Mouse (Mus musculus): ENCODE measurements at regions not wholly inside any gene's neighbourhood (a gene's known extent, or its start where the extent isn't known, plus 50 kb on each side); places are given as distances from the start of the nearest gene placed in this dataset.
A peak's percentile ranks its signal among the peaks of the same experiment; 100 is the strongest.

DNA sequence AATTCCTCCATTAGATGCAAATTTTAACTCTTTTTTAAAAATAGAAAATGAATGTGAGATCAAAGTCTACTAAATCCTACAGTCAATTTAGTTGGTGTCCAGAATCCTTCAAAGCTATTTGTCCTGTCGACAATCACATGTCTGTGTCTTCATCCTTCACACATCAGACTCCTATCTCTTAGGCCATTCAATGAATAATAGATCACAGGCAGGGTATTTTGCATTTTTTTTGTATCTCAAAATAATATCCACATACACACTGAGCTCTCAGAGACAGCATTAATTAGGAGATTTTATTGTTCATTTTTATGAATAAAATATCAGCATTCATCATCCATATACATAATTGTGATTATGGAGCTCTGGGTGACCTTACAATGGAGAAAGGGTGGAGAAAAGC is 427.2 kb downstream of the Hao1 start:
- no peaks in the 10 kb centered on the region for H3K27me3 ChIP-seq (replicated peaks)
- H3K4me3 ChIP-seq: no peak overlapping the region
- no peak overlapping the region for H3K9ac ChIP-seq
- no peak overlapping the region for H3K27ac ChIP-seq
- H3K4me2 ChIP-seq (replicated peaks): no peak overlapping the region
- no peaks in the 10 kb centered on the region for H3K9me3 ChIP-seq
- 68% methylated on average over 1 of the region's 1 CpGs for WGBS
- ATAC-seq (ENCODE audit: low FRiP score, low read depth): no peak
- H3K36me3 ChIP-seq: no peaks in the 10 kb centered on the region
- no peaks in the 10 kb centered on the region for H3K4me1 ChIP-seq

DNA sequence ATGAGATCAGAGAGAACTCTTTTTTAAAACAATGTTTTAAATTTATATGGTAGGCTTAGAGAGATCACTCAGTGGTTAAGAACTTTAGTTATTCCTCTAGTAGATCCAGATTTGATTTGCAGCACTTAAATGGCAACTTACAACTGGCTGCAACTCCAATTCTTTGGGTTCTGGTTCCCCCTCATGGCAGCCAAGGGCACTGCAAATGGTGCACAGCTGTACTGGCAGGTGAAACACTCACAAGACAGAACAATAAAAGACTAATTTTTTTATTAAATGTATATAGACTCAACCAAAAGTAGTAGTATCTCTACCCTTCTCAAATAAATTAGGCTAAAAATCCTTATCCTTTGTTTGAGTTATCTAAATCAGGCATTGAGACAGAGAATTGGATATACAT is 446.9 kb downstream of the Hao1 start:
- Histone ChIP-seq H3K4me2 (replicated peaks) (no peak overlapping the region), H3K4me1 (no peaks in the 10 kb centered on the region), H3K4me3 (no peak overlapping the region), H3K9ac (no peak overlapping the region), H3K9me3 (no peaks in the 10 kb centered on the region), H3K27me3 (replicated peaks) (no peaks in the 10 kb centered on the region), H3K27ac (no peak overlapping the region), H3K36me3 (no peaks in the 10 kb centered on the region)
- ATAC-seq (ENCODE audit: low FRiP score, low read depth): no peak

GRCm38 (mm10) chr2:134088374-134088773 is 465.8 kb downstream of the Hao1 start:
- no peak overlapping the region for H3K27ac ChIP-seq
- no peak overlapping the region for H3K4me2 ChIP-seq (replicated peaks)
- no peaks in the 10 kb centered on the region for H3K27me3 ChIP-seq (replicated peaks)
- no peaks in the 10 kb centered on the region for H3K9me3 ChIP-seq
- H3K9ac ChIP-seq: no peak overlapping the region
- H3K4me3 ChIP-seq: no peak overlapping the region
- WGBS: 86% methylated on average over 2 of the region's 2 CpGs
- no peaks in the 10 kb centered on the region for H3K4me1 ChIP-seq
- no peak for ATAC-seq (ENCODE audit: low FRiP score, low read depth)
- no peaks in the 10 kb centered on the region for H3K36me3 ChIP-seq

DNA sequence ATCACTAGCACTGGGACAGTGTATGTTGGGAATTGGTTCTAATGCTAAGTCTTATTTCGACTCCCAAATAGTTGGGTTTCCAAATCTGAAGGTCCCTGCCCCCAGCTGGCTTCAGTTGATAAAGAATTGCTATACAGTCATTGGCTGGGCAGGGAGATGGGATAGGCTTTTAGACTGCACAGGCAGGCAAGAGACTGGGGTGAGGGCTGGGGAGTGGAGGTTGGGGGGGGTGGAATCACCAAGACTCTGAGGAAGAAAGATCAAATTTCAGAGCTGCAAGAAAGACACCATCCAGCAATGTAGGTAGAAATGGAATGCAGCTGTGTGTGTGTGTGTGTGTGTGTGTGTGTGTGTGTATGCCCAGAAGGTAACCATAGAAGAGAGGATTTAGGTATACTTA is 474.0 kb downstream of the Hao1 start:
- Histone ChIP-seq H3K4me3 (no peak overlapping the region), H3K27ac (no peak overlapping the region), H3K4me2 (replicated peaks) (no peak overlapping the region), H3K9ac (no peak overlapping the region), H3K36me3 (no peaks in the 10 kb centered on the region), H3K4me1 (no peaks in the 10 kb centered on the region), H3K9me3 (no peaks in the 10 kb centered on the region), H3K27me3 (replicated peaks) (no peaks in the 10 kb centered on the region)
- WGBS: 87% methylated on average over 1 of the region's 1 CpGs
- ATAC-seq (ENCODE audit: low FRiP score, low read depth): no peak

DNA sequence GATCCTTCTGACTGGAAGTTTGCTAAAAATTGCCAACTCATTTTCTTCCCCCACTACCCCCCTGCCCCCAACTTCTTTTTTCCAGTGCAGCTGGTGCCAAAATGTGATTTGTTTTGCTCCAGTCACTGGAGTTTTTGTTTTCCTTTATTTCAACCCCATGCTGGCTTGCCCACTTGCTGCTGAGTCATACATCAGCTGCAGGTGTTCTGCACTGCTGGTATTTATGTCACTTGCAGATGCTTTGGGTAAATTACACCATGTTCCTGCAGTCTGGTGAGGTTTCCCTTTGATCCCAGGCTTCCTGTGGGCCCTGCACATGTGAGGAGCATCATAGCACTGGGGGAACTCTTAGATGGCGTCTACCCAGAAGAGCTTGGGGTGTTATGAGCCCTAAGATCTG is 476.2 kb downstream of the Hao1 start:
- no peaks in the 10 kb centered on the region for H3K4me1 ChIP-seq
- no peak overlapping the region for H3K4me2 ChIP-seq (replicated peaks)
- H3K36me3 ChIP-seq: no peaks in the 10 kb centered on the region
- no peak overlapping the region for H3K9ac ChIP-seq
- WGBS: 62% methylated on average over 1 of the region's 1 CpGs
- H3K27me3 ChIP-seq (replicated peaks): no peaks in the 10 kb centered on the region
- no peaks in the 10 kb centered on the region for H3K9me3 ChIP-seq
- 0 out of 2 replicates have a peak, but pooled peaks have one; percentile 17 for ATAC-seq (ENCODE audit: low FRiP score, low read depth)
- H3K27ac ChIP-seq: no peak overlapping the region
- no peak overlapping the region for H3K4me3 ChIP-seq

- H3K4me3 ChIP-seq: no peak overlapping the region
- no peaks in the 10 kb centered on the region for H3K27me3 ChIP-seq (replicated peaks)
- H3K36me3 ChIP-seq: no peaks in the 10 kb centered on the region
- no peak overlapping the region for H3K4me2 ChIP-seq (replicated peaks)
- no peak overlapping the region for H3K9ac ChIP-seq
- H3K27ac ChIP-seq: no peak overlapping the region
- ATAC-seq (ENCODE audit: low FRiP score, low read depth): no peak; the same call in 1 of the 2 replicates
- WGBS: 66% methylated on average over 8 of the region's 8 CpGs
- H3K9me3 ChIP-seq: no peaks in the 10 kb centered on the region
- no peaks in the 10 kb centered on the region for H3K4me1 ChIP-seq
Observed at GRCm38 (mm10) chr2:134067910-134068335, 486.2 kb downstream of the Hao1 start.

DNA sequence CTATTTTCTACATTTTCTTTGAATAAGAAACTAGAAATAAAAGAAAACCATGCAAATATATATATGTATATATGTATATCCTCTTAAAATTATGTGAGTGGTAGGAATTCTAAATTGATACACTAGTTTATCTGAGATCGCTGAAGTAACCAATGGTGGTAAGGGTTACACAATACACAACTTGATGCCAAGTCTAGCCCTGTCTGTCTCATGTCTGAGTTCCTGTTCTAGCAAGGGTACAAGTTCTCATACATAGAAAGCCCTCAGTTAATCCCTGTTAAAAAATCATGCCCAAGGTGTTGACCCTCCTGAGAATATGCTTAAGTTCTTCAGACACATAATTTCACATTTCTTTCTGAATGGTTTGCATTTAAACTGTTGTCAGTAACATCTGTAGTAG is 486.8 kb downstream of the Hao1 start:
- Histone ChIP-seq H3K4me1 (no peaks in the 10 kb centered on the region), H3K9me3 (no peaks in the 10 kb centered on the region), H3K9ac (no peak overlapping the region), H3K4me3 (no peak overlapping the region), H3K27me3 (replicated peaks) (no peaks in the 10 kb centered on the region), H3K4me2 (replicated peaks) (no peak overlapping the region), H3K27ac (no peak overlapping the region), H3K36me3 (no peaks in the 10 kb centered on the region)
- no peak for ATAC-seq (ENCODE audit: low FRiP score, low read depth)
- WGBS: 93% methylated on average over 1 of the region's 1 CpGs

DNA sequence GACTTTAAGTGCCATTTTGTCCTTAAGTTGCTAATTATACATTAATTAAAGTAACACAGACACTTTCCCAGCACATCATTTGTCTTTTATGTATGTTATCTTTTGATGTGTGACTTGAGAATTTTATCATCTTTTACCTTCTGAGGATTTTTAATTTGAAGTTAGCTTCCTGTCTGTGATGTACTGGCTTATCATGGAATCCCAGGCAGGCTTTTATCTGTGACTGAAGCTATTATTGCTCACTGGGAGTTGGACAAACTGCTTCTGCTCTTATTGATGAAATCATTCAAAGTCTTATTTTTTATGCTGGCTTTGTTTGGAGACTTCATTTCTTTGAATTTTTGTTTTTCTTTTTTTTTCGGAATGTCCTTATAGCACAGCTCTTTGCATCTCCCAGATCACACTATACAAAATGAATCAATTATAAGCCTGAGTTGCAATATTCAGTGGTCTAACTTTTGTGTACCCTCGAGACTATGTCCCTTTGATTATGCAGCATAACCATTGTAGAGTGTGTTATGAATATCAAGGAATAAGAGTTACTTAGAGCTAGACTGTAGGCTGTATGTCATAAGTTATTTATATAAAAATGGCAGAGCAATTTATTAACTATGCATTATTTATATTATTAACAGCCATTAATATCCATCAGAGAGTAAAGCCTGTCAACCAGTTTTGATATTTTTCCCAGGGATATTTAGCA is 494.1 kb downstream of the Hao1 start:
- Histone ChIP-seq H3K36me3 (no peaks in the 10 kb centered on the region), H3K27ac (no peak overlapping the region), H3K9me3 (no peaks in the 10 kb centered on the region), H3K27me3 (replicated peaks) (no peaks in the 10 kb centered on the region), H3K4me3 (no peak overlapping the region), H3K9ac (no peak overlapping the region), H3K4me2 (replicated peaks) (no peak overlapping the region), H3K4me1 (no peaks in the 10 kb centered on the region)
- no peak for ATAC-seq (ENCODE audit: low FRiP score, low read depth)
- WGBS: 88% methylated on average over 2 of the region's 2 CpGs

DNA sequence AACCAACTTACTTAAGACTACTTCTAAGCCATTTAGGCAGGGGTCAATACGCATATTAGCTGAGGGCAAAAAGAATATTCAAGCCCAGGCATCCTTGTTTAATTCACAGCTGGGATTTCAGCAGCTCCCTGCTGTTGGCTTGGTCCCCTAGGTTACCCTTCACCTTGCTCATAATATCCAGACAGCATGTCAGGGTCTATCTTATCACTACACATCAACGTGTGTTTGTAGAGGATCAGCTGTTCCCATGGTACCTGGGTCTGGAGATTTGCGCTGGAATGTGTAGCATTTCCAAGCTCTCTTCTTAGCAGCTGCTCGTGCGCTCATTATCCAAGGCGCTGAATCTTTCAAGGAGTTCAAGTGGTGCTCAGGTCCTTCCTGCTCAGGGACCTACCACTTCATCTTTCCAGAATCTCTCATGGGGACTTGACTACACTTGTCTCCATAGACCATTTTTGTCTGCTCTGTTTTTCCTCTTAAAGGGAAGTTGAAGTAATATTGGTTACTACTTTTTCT is 484.5 kb downstream of the Bmp2 start:
- H3K9me3 ChIP-seq: no peaks in the 10 kb centered on the region
- no peak overlapping the region for H3K4me2 ChIP-seq (replicated peaks)
- H3K36me3 ChIP-seq: no peaks in the 10 kb centered on the region
- WGBS: 69% methylated on average over 6 of the region's 6 CpGs
- no peak for ATAC-seq (ENCODE audit: low FRiP score, low read depth)
- H3K27me3 ChIP-seq (replicated peaks): no peaks in the 10 kb centered on the region
- H3K27ac ChIP-seq: no peak overlapping the region
- H3K4me3 ChIP-seq: no peak overlapping the region
- H3K4me1 ChIP-seq: no peaks in the 10 kb centered on the region
- H3K9ac ChIP-seq: no peak overlapping the region

- H3K4me1 ChIP-seq: no peaks in the 10 kb centered on the region
- H3K36me3 ChIP-seq: no peaks in the 10 kb centered on the region
- ATAC-seq (ENCODE audit: low FRiP score, low read depth): no peak
- no peak overlapping the region for H3K4me3 ChIP-seq
- no peak overlapping the region for H3K9ac ChIP-seq
- H3K27me3 ChIP-seq (replicated peaks): no peaks in the 10 kb centered on the region
- no peaks in the 10 kb centered on the region for H3K9me3 ChIP-seq
- no peak overlapping the region for H3K4me2 ChIP-seq (replicated peaks)
- H3K27ac ChIP-seq: no peak overlapping the region
- WGBS: 66% methylated on average over 4 of the region's 4 CpGs
Observed at GRCm38 (mm10) chr2:134029631-134030414, 477.9 kb downstream of the Bmp2 start.

DNA sequence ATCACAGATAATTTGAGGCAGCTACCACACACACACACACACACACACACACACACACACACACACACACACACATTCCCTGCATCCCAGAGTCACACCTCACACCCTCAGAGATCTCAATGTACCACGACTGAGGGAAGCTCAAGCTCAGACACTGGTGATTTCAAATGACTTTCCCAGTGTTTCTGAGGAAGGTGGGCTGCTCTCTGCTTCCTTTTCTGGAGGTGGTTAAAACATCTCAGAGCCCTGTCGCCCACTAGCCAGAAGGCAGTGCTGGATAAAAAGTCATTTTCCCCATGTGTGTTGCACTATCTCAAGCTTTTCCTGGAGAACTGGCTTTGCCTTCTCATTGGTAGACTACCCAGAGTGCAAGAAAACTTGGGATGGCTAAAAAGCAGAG is 477.2 kb downstream of the Bmp2 start:
- Histone ChIP-seq H3K27me3 (replicated peaks) (no peaks in the 10 kb centered on the region), H3K4me1 (no peaks in the 10 kb centered on the region), H3K36me3 (no peaks in the 10 kb centered on the region), H3K9ac (no peak overlapping the region), H3K4me3 (no peak overlapping the region), H3K4me2 (replicated peaks) (no peak overlapping the region), H3K27ac (no peak overlapping the region), H3K9me3 (no peaks in the 10 kb centered on the region)
- 80% methylated on average over 2 of the region's 2 CpGs for WGBS
- ATAC-seq (ENCODE audit: low FRiP score, low read depth): no peak

DNA sequence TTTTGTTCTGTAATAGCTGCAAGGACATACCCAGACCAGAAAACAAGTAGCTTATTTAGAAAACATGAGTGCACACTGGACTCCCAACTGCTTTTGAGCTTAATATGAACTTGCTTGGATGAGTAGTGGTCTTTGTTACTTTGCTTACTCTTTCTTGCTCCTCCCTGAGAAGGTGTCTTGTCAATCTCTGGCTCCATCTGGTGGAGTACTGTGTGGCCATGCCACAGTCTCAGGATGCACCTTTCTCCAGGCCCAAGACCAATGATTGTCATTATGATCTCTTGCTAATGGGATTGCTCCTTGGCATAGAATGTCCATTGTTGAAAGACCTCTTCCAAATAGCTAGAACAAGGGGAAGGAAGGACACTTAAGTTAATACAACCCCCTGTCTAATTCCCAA is 465.1 kb downstream of the Bmp2 start:
- Histone ChIP-seq H3K4me2 (replicated peaks) (no peak overlapping the region), H3K27me3 (replicated peaks) (no peaks in the 10 kb centered on the region), H3K9me3 (no peaks in the 10 kb centered on the region), H3K36me3 (no peaks in the 10 kb centered on the region), H3K27ac (no peak overlapping the region), H3K4me3 (no peak overlapping the region), H3K9ac (no peak overlapping the region), H3K4me1 (no peaks in the 10 kb centered on the region)
- 0 out of 2 replicates have a peak, but pooled peaks have one; percentile 41 for ATAC-seq (ENCODE audit: low FRiP score, low read depth)

- ATAC-seq (ENCODE audit: low FRiP score, low read depth): no peak
- Histone ChIP-seq H3K36me3 (no peaks in the 10 kb centered on the region), H3K9me3 (no peaks in the 10 kb centered on the region), H3K9ac (no peak overlapping the region), H3K27ac (no peak overlapping the region), H3K27me3 (replicated peaks) (no peaks in the 10 kb centered on the region), H3K4me2 (replicated peaks) (no peak overlapping the region), H3K4me1 (no peaks in the 10 kb centered on the region), H3K4me3 (no peak overlapping the region)
- 62% methylated on average over 1 of the region's 1 CpGs for WGBS
Observed at GRCm38 (mm10) chr2:134003146-134003545, 451.2 kb downstream of the Bmp2 start.
